Mouse (Mus musculus) midbrain, embryonic 10.5 days (tissue): ENCODE data around the gene Cfhr1. TPM values are rescaled to one million over a fixed set of nuclear protein-coding genes. Genes with fewer than 3 reads are reported as not detected.

Experiments used
- DNase-seq: peaks from one replicate; pipeline ENCODE4 v3.0.0-alpha.2; 2017; ENCODE audit warnings: low spot score
- H3K27ac ChIP-seq: fragments of 300-500 bp; sonication (generic); replicated peaks from 2 replicates; pipeline ENCODE4 v1.5.1; 2016; ENCODE audit warnings: mild to moderate bottlenecking
- H3K27me3 ChIP-seq: fragments of 300-500 bp; sonication (generic); 2 replicates; pipeline ENCODE4 v1.6.1; 2016; ENCODE audit warnings: low read depth, mild to moderate bottlenecking; ENCODE audit not compliant: poor library complexity, severe bottlenecking
- H3K36me3 ChIP-seq: fragments of 300-500 bp; sonication (generic); 2 replicates; pipeline ENCODE4 v1.6.1; 2016; ENCODE audit warnings: mild to moderate bottlenecking, moderate library complexity
- H3K4me1 ChIP-seq: fragments of 300-500 bp; sonication (generic); 2 replicates; pipeline ENCODE4 v1.6.1; 2016
- H3K4me3 ChIP-seq: fragments of 300-500 bp; sonication (generic); 2 replicates; pipeline ENCODE4 v1.5.1; 2016; ENCODE audit warnings: mild to moderate bottlenecking, moderate library complexity
- H3K9me3 ChIP-seq: fragments of 300-500 bp; sonication (generic); replicated peaks from 2 replicates; pipeline ENCODE4 v1.6.1; 2016; ENCODE audit warnings: mild to moderate bottlenecking
- WGBS: fragments of 180-500 bp; shearing (Covaris S2); methylation state at CpG from one replicate; pipeline ENCODE4 v1.1.7; 2016; 5-methylcytosine and 5-hydroxymethylcytosine counted together
- polyA plus RNA-seq: library from polyadenylated mRNA; unstranded; fragments of >200 nt; fragmentation: Nextera tagmentation; extraction: Ambion mirVana; gene quantifications from 2 replicates; pipeline ENCODE4 v1.2.1, GENCODE M21; 2016

Gene Cfhr1
- 0.06 TPM in 1 of 2 replicates, not detected in the other for polyA plus RNA-seq

DNA sequence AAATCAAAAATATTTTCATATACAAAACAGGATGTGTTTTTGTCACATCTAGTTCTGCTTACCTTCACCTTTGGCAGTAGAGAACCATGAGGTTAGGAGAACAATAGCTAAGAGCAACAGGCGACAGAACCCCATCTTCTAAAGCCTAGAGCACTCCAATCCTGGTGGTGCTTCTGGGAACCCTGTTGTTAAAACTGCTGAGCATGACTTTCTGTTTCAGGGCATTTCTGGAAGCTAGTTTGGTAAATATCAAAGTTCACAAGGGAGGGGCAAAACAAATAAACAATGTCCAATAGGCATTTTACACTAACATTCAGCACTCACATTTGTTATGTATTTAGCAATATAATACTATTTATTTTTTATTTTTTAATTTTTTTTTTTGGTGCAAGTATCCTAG lies at the start of gene Cfhr1:
TSS of gene Cfhr1 (minus strand) at position 249 of the 400 bp plus-strand sequence.
- Histone ChIP-seq H3K27me3 (no peaks in the 10 kb centered on the region), H3K9me3 (no peaks in the 10 kb centered on the region)

DNA sequence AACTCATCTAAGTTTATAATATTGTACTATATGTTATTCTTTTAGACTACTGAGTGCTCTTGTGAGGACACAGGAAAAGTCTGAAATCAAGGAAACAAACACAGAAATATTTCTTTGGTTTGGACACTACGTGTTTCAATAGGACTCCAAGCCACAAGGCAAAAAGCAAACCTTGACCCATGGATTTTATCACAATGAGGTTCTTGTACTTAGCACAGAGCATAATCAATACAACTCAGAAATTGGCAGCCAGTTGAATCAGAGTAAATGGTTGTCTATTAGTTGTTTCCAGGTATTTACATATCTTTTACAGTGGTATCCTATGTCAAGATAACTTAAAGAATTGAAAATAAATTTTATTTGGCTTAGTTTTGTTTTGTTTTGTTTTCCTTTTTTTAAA lies 8.8 kb downstream of the Cfhr1 start:
- Histone ChIP-seq H3K9me3 (no peaks in the 10 kb centered on the region), H3K4me1 (no peaks in the 10 kb centered on the region), H3K4me3 (no peak overlapping the region), H3K36me3 (no peaks in the 10 kb centered on the region), H3K27me3 (no peaks in the 10 kb centered on the region), H3K27ac (no peak overlapping the region)
- WGBS = 84% methylated on average over 1 of the region's 1 CpGs
- no peak for DNase-seq

More for the DNA sequence above, at the start of gene Cfhr1:
- no peak for DNase-seq
- H3K27ac ChIP-seq = no peak within 1 kb of the TSS
- H3K4me3 ChIP-seq = no peak within 1 kb of the TSS
- no peaks in the 10 kb centered on the region for H3K4me1 ChIP-seq
- 64% methylated on average over 1 of the region's 1 CpGs for WGBS
- no peaks in the 10 kb centered on the region for H3K36me3 ChIP-seq

DNA sequence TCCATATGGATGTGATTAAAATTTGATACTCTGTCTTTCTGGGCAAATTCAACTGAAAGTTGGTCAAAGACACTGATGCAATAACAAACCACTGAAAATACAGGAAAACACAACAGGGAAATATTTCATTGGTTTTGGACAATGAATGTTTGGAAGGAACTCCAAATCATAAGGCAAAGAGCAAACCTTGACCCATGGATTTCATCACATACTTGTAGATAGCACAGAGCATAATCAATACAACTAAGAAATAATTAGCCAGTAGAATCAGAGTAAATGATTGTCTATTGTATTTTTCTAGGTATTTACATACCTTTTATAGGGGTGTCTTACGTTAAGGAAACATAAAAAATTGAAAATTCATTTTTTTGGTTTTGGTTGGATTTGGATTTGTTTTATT lies 11.5 kb downstream of the Cfhr1 start:
- H3K9me3 ChIP-seq = no peaks in the 10 kb centered on the region
- H3K4me3 ChIP-seq = no peak overlapping the region
- no peaks in the 10 kb centered on the region for H3K36me3 ChIP-seq
- H3K27me3 ChIP-seq = no peaks in the 10 kb centered on the region
- H3K27ac ChIP-seq = no peak overlapping the region
- H3K4me1 ChIP-seq = no peaks in the 10 kb centered on the region
- WGBS = 86% methylated on average over 1 of the region's 1 CpGs
- DNase-seq = no peak

DNA sequence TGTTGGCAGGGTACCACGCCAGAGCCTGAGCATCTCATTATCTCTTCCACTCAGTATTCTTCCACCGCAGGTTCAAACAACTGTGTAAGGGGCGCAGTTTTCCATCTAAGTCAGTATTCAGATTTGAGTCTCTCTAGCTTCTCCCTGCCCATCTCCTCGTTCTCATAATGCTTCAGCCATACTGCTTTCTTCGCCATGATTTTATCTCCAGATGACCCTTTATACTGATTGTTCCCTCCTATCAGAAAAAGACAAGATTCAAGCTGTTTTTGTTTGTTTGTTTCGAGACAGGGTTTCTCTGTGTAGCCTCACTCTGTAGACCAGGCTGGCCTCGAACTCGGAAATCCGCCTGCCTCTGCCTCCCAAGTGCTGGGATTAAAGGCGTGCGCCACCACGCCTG lies 45.5 kb downstream of the Cfhr1 start:
- H3K9me3 ChIP-seq = no peaks in the 10 kb centered on the region
- DNase-seq = no peak
- H3K36me3 ChIP-seq = no peaks in the 10 kb centered on the region
- no peaks in the 10 kb centered on the region for H3K27me3 ChIP-seq
- H3K27ac ChIP-seq = no peak overlapping the region
- 94% methylated on average over 12 of the region's 12 CpGs for WGBS
- no peak overlapping the region for H3K4me3 ChIP-seq
- H3K4me1 ChIP-seq = no peaks in the 10 kb centered on the region

DNA sequence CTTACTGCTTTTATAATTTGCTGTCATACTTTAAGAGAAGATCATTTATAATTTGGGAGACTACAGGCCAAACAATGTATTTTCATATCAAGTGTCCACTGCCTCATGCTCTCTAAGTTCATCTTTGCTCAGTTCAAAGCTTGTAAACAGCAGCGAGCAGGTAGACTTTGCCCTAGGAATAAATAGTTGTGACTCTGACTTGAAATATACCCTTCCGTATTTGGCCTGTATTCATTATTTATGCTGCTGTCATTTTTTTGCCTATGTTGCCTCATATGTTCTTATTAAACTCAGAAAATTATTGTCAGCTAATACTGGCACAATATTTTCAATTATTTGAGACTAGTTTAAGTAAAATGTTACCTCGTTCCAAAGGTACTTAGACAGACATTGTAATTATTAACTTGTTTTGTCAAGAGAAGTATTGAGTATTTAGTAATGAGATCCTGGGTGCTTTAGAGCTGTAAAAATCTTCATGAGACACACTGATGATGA lies 58.8 kb downstream of the Cfhr1 start, which contains the start of gene F13b:
TSS of gene F13b (plus strand) at position 445 of the 495 bp plus-strand sequence.
- no peaks in the 10 kb centered on the region for H3K4me1 ChIP-seq
- H3K27me3 ChIP-seq = no peaks in the 10 kb centered on the region
- H3K9me3 ChIP-seq = no peaks in the 10 kb centered on the region
- whole genome bisulfite sequencing = 87% methylated on average over 3 of the region's 3 CpGs
- 0 out of 2 replicates have a peak, but pooled peaks cover under 1% of the 10 kb centered on the region for H3K36me3 ChIP-seq
- DNase-seq = no peak
- no peak within 1 kb of the TSS for H3K4me3 ChIP-seq
- H3K27ac ChIP-seq = no peak within 1 kb of the TSS

DNA sequence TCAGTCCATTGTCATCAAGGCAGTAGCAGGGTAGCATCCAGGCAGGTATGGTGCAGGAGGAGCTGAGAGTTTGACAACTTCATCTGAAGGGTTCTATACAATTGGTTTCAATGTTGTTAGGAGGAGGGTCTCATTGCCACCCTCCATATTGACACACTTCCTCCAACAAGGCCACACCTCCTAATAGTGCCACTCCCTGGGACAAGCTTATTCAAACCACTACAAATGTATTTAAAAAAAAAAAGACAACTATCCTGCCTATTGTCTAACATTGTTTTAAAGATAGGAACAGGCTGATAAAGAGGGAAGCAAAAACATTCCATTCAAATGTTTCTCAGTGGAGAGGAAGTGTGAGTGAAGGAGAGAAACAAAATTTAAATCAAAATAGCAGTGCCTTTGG lies 60.3 kb downstream of the Cfhr1 start:
- no peak for DNase-seq
- H3K4me1 ChIP-seq = no peaks in the 10 kb centered on the region
- no peak overlapping the region for H3K27ac ChIP-seq
- no peaks in the 10 kb centered on the region for H3K9me3 ChIP-seq
- no peaks in the 10 kb centered on the region for H3K27me3 ChIP-seq
- H3K4me3 ChIP-seq = no peak overlapping the region
- peaks cover 14% of the 10 kb centered on the region for H3K36me3 ChIP-seq

Other genes starting within 250 kb of the Cfhr1 start
- 1.2 and 1.9 TPM in 2 replicates for gene Crb1, start 183.2 kb downstream of the Cfhr1 start, polyA plus RNA-seq
- gene Zbtb41, start 138.0 kb downstream of the Cfhr1 start, polyA plus RNA-seq = 10.6 and 13.6 TPM in 2 replicates
- gene Aspm, start 105.5 kb downstream of the Cfhr1 start, polyA plus RNA-seq = 21.4 and 23.1 TPM in 2 replicates
- not detected in 2 replicates for gene F13b, start 58.6 kb downstream of the Cfhr1 start, polyA plus RNA-seq
- not detected in 2 replicates for gene Gm4788, start 221.0 kb upstream of the Cfhr1 start, polyA plus RNA-seq